Mouse (Mus musculus): ENCODE measurements around the gene Gjb5. TPM values are rescaled to one million over a fixed set of nuclear protein-coding genes. Genes with fewer than 3 reads are reported as not detected.

The Gjb5 gene
- polyA plus RNA-seq, 1 experiment from 2014 or later = 0.06 TPM

GRCm38 (mm10) chr4:127345000-127345399, 13.0 kb downstream of the Gjb5 start:
- WGBS (ENCODE audit: insufficient replicate concordance) = 68% methylated on average over 5 of the region's 5 CpGs

GRCm38 (mm10) chr4:127341372-127341771, 16.6 kb downstream of the Gjb5 start:
- Histone ChIP-seq H3K27ac (no peak overlapping the region), H3K4me2 (no peak overlapping the region), H3K27me3 (no peaks in the 10 kb centered on the region), H3K9ac (no peak overlapping the region), H3K4me3 (replicated peaks) (no peak overlapping the region), H3K4me1 (replicated peaks) (no peaks in the 10 kb centered on the region), H3K9me3 (replicated peaks) (no peaks in the 10 kb centered on the region), H3K36me3 (no peaks in the 10 kb centered on the region)
- ATAC-seq (ENCODE audit: low read depth) = no peak
- WGBS (ENCODE audit: insufficient replicate concordance) = 49% methylated on average over 6 of the region's 6 CpGs
- no peak for DNase-seq

More at GRCm38 (mm10) chr4:127345000-127345399, 13.0 kb downstream of the Gjb5 start:
- Histone ChIP-seq H3K4me1 (replicated peaks) (no peaks in the 10 kb centered on the region), H3K27me3 (no peaks in the 10 kb centered on the region), H3K9me3 (replicated peaks) (no peaks in the 10 kb centered on the region), H3K27ac (no peak overlapping the region), H3K9ac (no peak overlapping the region), H3K4me3 (replicated peaks) (no peak overlapping the region), H3K36me3 (no peaks in the 10 kb centered on the region), H3K4me2 (no peak overlapping the region)
- no peak for DNase-seq
- ATAC-seq (ENCODE audit: low read depth) = no peak

GRCm38 (mm10) chr4:127337668-127338067, 20.3 kb downstream of the Gjb5 start:
- no peaks in the 10 kb centered on the region for H3K36me3 ChIP-seq
- no peak for DNase-seq
- H3K9ac ChIP-seq = no peak overlapping the region
- ATAC-seq (ENCODE audit: low read depth) = no peak
- H3K4me1 ChIP-seq (replicated peaks) = no peaks in the 10 kb centered on the region
- H3K4me2 ChIP-seq = no peak overlapping the region
- H3K27ac ChIP-seq = no peak overlapping the region
- no peaks in the 10 kb centered on the region for H3K9me3 ChIP-seq (replicated peaks)
- H3K4me3 ChIP-seq (replicated peaks) = no peak overlapping the region
- 0 out of 2 replicates have a peak, but pooled peaks cover 3% of the 10 kb centered on the region for H3K27me3 ChIP-seq
- WGBS (ENCODE audit: insufficient replicate concordance) = 60% methylated on average over 5 of the region's 5 CpGs

- ATAC-seq (ENCODE audit: low read depth) (no peak), DNase-seq (no peak)
- Histone ChIP-seq H3K9ac (no peak overlapping the region), H3K27me3 (peaks cover 27% of the 10 kb centered on the region), H3K27ac (no peak overlapping the region), H3K4me3 (replicated peaks) (no peak overlapping the region), H3K36me3 (no peaks in the 10 kb centered on the region), H3K4me2 (no peak overlapping the region), H3K4me1 (replicated peaks) (0 out of 2 replicates have a peak, but pooled peaks cover 3% of the 10 kb centered on the region), H3K9me3 (replicated peaks) (no peaks in the 10 kb centered on the region)
- WGBS (ENCODE audit: insufficient replicate concordance) = 32% methylated on average over 5 of the region's 5 CpGs
These were observed 23.0 kb downstream of the Gjb5 start for GRCm38 (mm10) chr4:127334870-127335504.

- ATAC-seq (ENCODE audit: low read depth) = no peak
- 0 out of 2 replicates have a peak, but pooled peaks cover 5% of the 10 kb centered on the region for H3K4me1 ChIP-seq (replicated peaks)
- no peak overlapping the region for H3K9ac ChIP-seq
- H3K36me3 ChIP-seq = no peaks in the 10 kb centered on the region
- WGBS (ENCODE audit: insufficient replicate concordance) = 38% methylated on average over 13 of the region's 13 CpGs
- no peak for DNase-seq
- H3K27ac ChIP-seq = no peak overlapping the region
- no peak overlapping the region for H3K4me3 ChIP-seq (replicated peaks)
- no peaks in the 10 kb centered on the region for H3K9me3 ChIP-seq (replicated peaks)
- peaks cover 55% of the 10 kb centered on the region for H3K27me3 ChIP-seq
- no peak overlapping the region for H3K4me2 ChIP-seq
These were observed 26.8 kb downstream of the Gjb5 start for GRCm38 (mm10) chr4:127331171-127331570.

GRCm38 (mm10) chr4:127330181-127331100, 27.5 kb downstream of the Gjb5 start, which contains the start of gene Gjb3:
Gene Gjb3, minus strand, starts transcription at chr4:127330844.
- peaks cover 61% of the 10 kb centered on the region for H3K27me3 ChIP-seq
- no peak within 1 kb of the TSS for H3K4me3 ChIP-seq (replicated peaks)
- no peak within 1 kb of the TSS for H3K27ac ChIP-seq
- DNase-seq (no peak), ATAC-seq (ENCODE audit: low read depth) (no peak)
- 0 out of 2 replicates have a peak, but pooled peaks cover 5% of the 10 kb centered on the region for H3K4me1 ChIP-seq (replicated peaks)
- no peak within 1 kb of the TSS for H3K9ac ChIP-seq
- H3K4me2 ChIP-seq = peak within 1 kb of the TSS; percentile 21
- no peaks in the 10 kb centered on the region for H3K9me3 ChIP-seq (replicated peaks)
- WGBS (ENCODE audit: insufficient replicate concordance) = 4% methylated on average over 49 of the region's 49 CpGs
- no peaks in the 10 kb centered on the region for H3K36me3 ChIP-seq

- no peak for ATAC-seq (ENCODE audit: low read depth)
- Histone ChIP-seq H3K27me3 (peaks cover 65% of the 10 kb centered on the region), H3K4me1 (replicated peaks) (0 out of 2 replicates have a peak, but pooled peaks cover 5% of the 10 kb centered on the region), H3K9me3 (replicated peaks) (no peaks in the 10 kb centered on the region), H3K4me2 (no peak overlapping the region), H3K36me3 (no peaks in the 10 kb centered on the region), H3K9ac (no peak overlapping the region), H3K4me3 (replicated peaks) (no peak overlapping the region), H3K27ac (no peak overlapping the region)
- 2% methylated on average over 13 of the region's 13 CpGs for WGBS (ENCODE audit: insufficient replicate concordance)
- no peak for DNase-seq
These were observed 28.2 kb downstream of the Gjb5 start for GRCm38 (mm10) chr4:127329751-127330150.

GRCm38 (mm10) chr4:127329046-127329445, 28.9 kb downstream of the Gjb5 start:
- ATAC-seq (ENCODE audit: low read depth) = no peak
- no peaks in the 10 kb centered on the region for H3K36me3 ChIP-seq
- DNase-seq = no peak

GRCm38 (mm10) chr4:127328378-127328777, 29.6 kb downstream of the Gjb5 start:
- H3K36me3 ChIP-seq = no peaks in the 10 kb centered on the region
- 35% methylated on average over 7 of the region's 7 CpGs for WGBS (ENCODE audit: insufficient replicate concordance)
- no peak for DNase-seq
- H3K27ac ChIP-seq = no peak overlapping the region
- no peak overlapping the region for H3K4me3 ChIP-seq (replicated peaks)
- no peak for ATAC-seq (ENCODE audit: low read depth)
- H3K4me2 ChIP-seq = no peak overlapping the region
- H3K27me3 ChIP-seq = peaks cover 65% of the 10 kb centered on the region
- no peaks in the 10 kb centered on the region for H3K9me3 ChIP-seq (replicated peaks)
- H3K9ac ChIP-seq = no peak overlapping the region
- 0 out of 2 replicates have a peak, but pooled peaks cover 5% of the 10 kb centered on the region for H3K4me1 ChIP-seq (replicated peaks)

More at GRCm38 (mm10) chr4:127329046-127329445, 28.9 kb downstream of the Gjb5 start:
- peaks cover 65% of the 10 kb centered on the region for H3K27me3 ChIP-seq
- no peak overlapping the region for H3K27ac ChIP-seq
- H3K4me2 ChIP-seq = no peak overlapping the region
- 0 out of 2 replicates have a peak, but pooled peaks cover 5% of the 10 kb centered on the region for H3K4me1 ChIP-seq (replicated peaks)
- 11% methylated on average over 3 of the region's 3 CpGs for WGBS (ENCODE audit: insufficient replicate concordance)
- no peak overlapping the region for H3K4me3 ChIP-seq (replicated peaks)
- no peaks in the 10 kb centered on the region for H3K9me3 ChIP-seq (replicated peaks)
- H3K9ac ChIP-seq = no peak overlapping the region

GRCm38 (mm10) chr4:127327749-127328148, 30.2 kb downstream of the Gjb5 start:
- DNase-seq (no peak), ATAC-seq (ENCODE audit: low read depth) (no peak)
- H3K9ac ChIP-seq = no peak overlapping the region
- H3K27me3 ChIP-seq = peaks cover 62% of the 10 kb centered on the region
- H3K27ac ChIP-seq = no peak overlapping the region
- 0 out of 2 replicates have a peak, but pooled peaks cover 5% of the 10 kb centered on the region for H3K4me1 ChIP-seq (replicated peaks)
- no peaks in the 10 kb centered on the region for H3K9me3 ChIP-seq (replicated peaks)
- 23% methylated on average over 6 of the region's 6 CpGs for WGBS (ENCODE audit: insufficient replicate concordance)
- no peaks in the 10 kb centered on the region for H3K36me3 ChIP-seq
- no peak overlapping the region for H3K4me2 ChIP-seq
- H3K4me3 ChIP-seq (replicated peaks) = no peak overlapping the region

GRCm38 (mm10) chr4:127327258-127327657, 30.7 kb downstream of the Gjb5 start:
- WGBS (ENCODE audit: insufficient replicate concordance) = 20% methylated on average over 7 of the region's 7 CpGs
- no peak overlapping the region for H3K9ac ChIP-seq

More at GRCm38 (mm10) chr4:127327258-127327657, 30.7 kb downstream of the Gjb5 start:
- no peak for ATAC-seq (ENCODE audit: low read depth)
- no peak overlapping the region for H3K4me3 ChIP-seq (replicated peaks)
- H3K36me3 ChIP-seq = no peaks in the 10 kb centered on the region
- no peak overlapping the region for H3K4me2 ChIP-seq
- 0 out of 2 replicates have a peak, but pooled peaks cover 5% of the 10 kb centered on the region for H3K4me1 ChIP-seq (replicated peaks)
- no peak overlapping the region for H3K27ac ChIP-seq
- no peaks in the 10 kb centered on the region for H3K9me3 ChIP-seq (replicated peaks)
- H3K27me3 ChIP-seq = peaks cover 60% of the 10 kb centered on the region
- DNase-seq = no peak
